Mouse (Mus musculus) megakaryocyte, embryonic 14.5 days (primary cell): ENCODE measurements around the gene Atp6v1g2.

Experiments
- FLI1 ChIP-seq: IDR thresholded peaks from 2 replicates; pipeline ENCODE4 v1.6.1; 2012; ENCODE audit warnings: low read length, inconsistent platforms, mixed read lengths
- GATA1 ChIP-seq: IDR thresholded peaks from 3 replicates; pipeline ENCODE4 v1.6.1; 2012; ENCODE audit warnings: mixed read lengths, low read length, inconsistent platforms, borderline replicate concordance

- TF ChIP-seq GATA1 (peak; percentile 81; the same call in 1 of the 3 replicates), FLI1 (no peak)
Measured at GRCm38 (mm10) chr17:35242015-35242941, 8.8 kb downstream of the Atp6v1g2 start.
